In the genomic region with DNA sequence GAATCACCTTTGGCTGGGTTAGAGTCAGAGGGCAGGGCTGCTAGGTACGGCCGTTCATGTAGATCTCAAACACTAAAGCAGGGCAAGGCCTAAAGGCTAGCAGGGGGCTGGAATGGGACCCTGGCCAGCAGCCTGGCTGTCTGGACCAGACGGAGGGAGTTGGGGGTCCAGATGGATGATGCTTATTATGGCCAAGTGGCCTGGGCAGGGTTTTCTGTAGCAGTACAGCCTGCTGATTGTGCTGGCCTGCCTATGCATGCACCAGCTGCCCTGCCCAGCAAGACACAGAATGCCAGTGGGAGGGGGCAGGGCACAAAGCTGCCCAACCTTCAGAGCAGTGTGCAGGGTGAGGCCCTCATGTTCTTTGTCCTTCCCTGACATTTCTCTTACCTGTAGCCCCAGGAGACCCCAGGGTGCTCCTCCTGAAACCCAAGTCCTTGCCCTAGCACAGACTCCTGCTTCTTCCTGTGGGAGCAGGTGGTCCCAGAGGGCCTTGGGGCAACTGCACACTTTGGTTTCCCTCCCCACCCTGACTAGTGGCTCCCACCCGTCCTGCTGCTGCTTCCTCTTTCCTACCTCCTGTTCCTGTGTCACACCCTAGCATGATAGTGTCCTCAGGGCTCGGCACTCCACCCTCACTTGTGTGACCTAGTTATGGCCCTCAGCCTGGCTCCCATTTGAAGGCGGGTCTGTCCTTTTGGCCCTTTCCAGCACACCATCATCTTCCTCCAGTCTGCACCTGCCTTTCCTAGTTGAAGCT, we compare ENCODE assay signal across 7 mouse cellular contexts. TPM values are rescaled to one million over a fixed set of nuclear protein-coding genes. Genes with fewer than 3 reads are reported as not detected.
DNase-seq lines count a peak whose midpoint lies in the region; ATAC-seq and TF ChIP-seq lines count a peak whose summit lies in the region.

No protein-coding gene starts in this region.

- DNase-seq in G1E (ENCODE audit: low spot score), result peak; percentile 86
- no peak for DNase-seq in forebrain, embryonic 11.5 days (ENCODE audit: low spot score)
- no peak for DNase-seq in Muller cell, postnatal 12 days (ENCODE audit: inconsistent ontology term)
- no peak for DNase-seq in gastrocnemius, adult 8-10 months (ENCODE audit: low spot score in 2 of 2)

- 80% methylated on average over 6 of the region's 6 CpGs for whole genome bisulfite sequencing in forebrain, embryonic 11.5 days
- WGBS in intestine, embryonic 15.5 days, result 50% methylated on average over 6 of the region's 6 CpGs

- H3K27ac ChIP-seq in forebrain, embryonic 11.5 days (ENCODE audit: low read depth, low read length), result no peak overlapping the region
- H3K27ac ChIP-seq in intestine, embryonic 15.5 days, result peak overlapping the region; percentile 77

- no peaks in the 10 kb centered on the region for H3K9me3 ChIP-seq in G1E (replicated peaks)
- no peaks in the 10 kb centered on the region for H3K9me3 ChIP-seq in forebrain, embryonic 11.5 days (ENCODE audit: control insufficient read depth, low read length)
- no peaks in the 10 kb centered on the region for H3K9me3 ChIP-seq in intestine, embryonic 15.5 days

- TF ChIP-seq CTCF in C2C12 (IDR thresholded peaks at IDR 0.05; ENCODE audit: control insufficient read depth, insufficient read depth, insufficient read length) (no peak), G1E (IDR thresholded peaks at IDR 0.05; ENCODE audit: low read depth, low read length) (no peak)

- H3K79me3 ChIP-seq in C2C12 (ENCODE audit: low read depth), result peaks cover 13% of the 10 kb centered on the region

- no peaks in the 10 kb centered on the region for H3K27me3 ChIP-seq in C2C12 (ENCODE audit: control insufficient read depth, insufficient read depth, insufficient read length)
- H3K27me3 ChIP-seq in G1E (ENCODE audit: insufficient read depth, low read length), result no peaks in the 10 kb centered on the region
- H3K27me3 ChIP-seq in forebrain, embryonic 11.5 days (ENCODE audit: control insufficient read depth, insufficient read depth, low read length), result peaks cover 16% of the 10 kb centered on the region
- H3K27me3 ChIP-seq in intestine, embryonic 15.5 days (replicated peaks), result peaks cover 6% of the 10 kb centered on the region

- H3K4me2 ChIP-seq in forebrain, embryonic 11.5 days (ENCODE audit: low read depth, low read length, severe bottlenecking), result no peak overlapping the region
- peak overlapping the region; percentile 97 for H3K4me2 ChIP-seq in intestine, embryonic 15.5 days (replicated peaks)

- H3K36me3 ChIP-seq in C2C12 (ENCODE audit: control insufficient read depth, insufficient read depth), result peaks cover 16% of the 10 kb centered on the region
- H3K36me3 ChIP-seq in G1E (replicated peaks), result peaks cover 75% of the 10 kb centered on the region
- H3K36me3 ChIP-seq in forebrain, embryonic 11.5 days (ENCODE audit: control insufficient read depth, insufficient read depth, low read length), result no peaks in the 10 kb centered on the region; the same call in 1 of the 2 replicates
- H3K36me3 ChIP-seq in intestine, embryonic 15.5 days, result peaks cover 23% of the 10 kb centered on the region

- peak overlapping the region; percentile 21 for H3ac ChIP-seq in C2C12 (ENCODE audit: control insufficient read depth, insufficient read length, low read depth)

- peaks cover 64% of the 10 kb centered on the region for H3K79me2 ChIP-seq in C2C12 (ENCODE audit: control insufficient read depth, insufficient read depth)

- peak; percentile 41; the same call in 1 of the 2 replicates for ATAC-seq in G1E (ENCODE audit: extremely low read depth, insufficient number of reproducible peaks, low FRiP score, poor library complexity, severe bottlenecking)
- no peak for ATAC-seq in forebrain, embryonic 11.5 days (replicated peaks; ENCODE audit: low FRiP score)
- peak; percentile 32 for ATAC-seq in intestine, embryonic 15.5 days
- ATAC-seq in megakaryocyte progenitor cell, adult 5-6 weeks (replicated peaks; ENCODE audit: poor library complexity), result peak; percentile 41

- H3K4me1 ChIP-seq in G1E (ENCODE audit: insufficient read depth, low read depth, low read length), result peaks cover 95% of the 10 kb centered on the region
- H3K4me1 ChIP-seq in forebrain, embryonic 11.5 days (replicated peaks; ENCODE audit: control insufficient read depth, insufficient read depth, low read length), result peaks cover 19% of the 10 kb centered on the region
- H3K4me1 ChIP-seq in intestine, embryonic 15.5 days (replicated peaks), result peaks cover 47% of the 10 kb centered on the region

- H3K4me3 ChIP-seq in C2C12 (ENCODE audit: insufficient read depth, poor library complexity, severe bottlenecking), result no peak overlapping the region
- H3K4me3 ChIP-seq in G1E (ENCODE audit: low read depth, low read length), result peak overlapping the region; percentile 89
- no peak overlapping the region for H3K4me3 ChIP-seq in forebrain, embryonic 11.5 days (ENCODE audit: low read depth, low read length)
- H3K4me3 ChIP-seq in intestine, embryonic 15.5 days (replicated peaks), result peak overlapping the region; percentile 87

- peak overlapping the region; percentile 27; the same call in 1 of the 2 replicates for H3K9ac ChIP-seq in forebrain, embryonic 11.5 days (ENCODE audit: low read length)
- H3K9ac ChIP-seq in intestine, embryonic 15.5 days, result peak overlapping the region; percentile 81

TF ChIP-seq in C2C12, 6 proteins besides CTCF, POLR2A, EP300 and RAD21:
- TF ChIP-seq CEBPB (IDR thresholded peaks at IDR 0.05; ENCODE audit: low read depth) (no peak), MYOD1 (IDR thresholded peaks at IDR 0.05; ENCODE audit: control insufficient read depth, insufficient read length, low read depth) (no peak), FOSL1 (IDR thresholded peaks at IDR 0.05; ENCODE audit: insufficient read depth, low read length, poor library complexity, severe bottlenecking) (no peak), MAX (IDR thresholded peaks at IDR 0.05) (no peak), MYOG (IDR thresholded peaks at IDR 0.05; ENCODE audit: control insufficient read depth, extremely low read depth, insufficient read length) (no peak), USF1 (IDR thresholded peaks at IDR 0.05; ENCODE audit: low read depth) (no peak)
TF ChIP-seq in C2C12: peak in this region for 0.

RNA-seq across cellular contexts. Expression of a gene that starts 3.7 kb away (rescaled TPM):
- polyA plus RNA-seq in C2C12 (2012; fragmentation: generic; extraction: Trizol) (7.4 TPM), G1E (2012) (51.5 and 52.8 TPM in 2 replicates)
- total RNA-seq in G1E (2014; fragmentation: Nextera tagmentation) (13.6 and 22.0 TPM in 2 replicates), G1E (2017) (8.1 and 10.0 TPM in 2 replicates)
- polyA plus RNA-seq in forebrain, embryonic 11.5 days (2014; fragmentation: Nextera tagmentation; extraction: Ambion mirVana), result 4.6 and 7.3 TPM in 2 replicates
- 20.7 and 23.6 TPM in 2 replicates for polyA plus RNA-seq in intestine, embryonic 15.5 days (2015; fragmentation: Nextera tagmentation; extraction: Ambion mirVana)
- 7.9 and 13.3 TPM in 2 replicates for total RNA-seq in megakaryocyte progenitor cell, adult 5-6 weeks (2015)
- 7.6 and 9.2 TPM in 2 replicates for total RNA-seq in megakaryocyte progenitor cell, adult 5-6 weeks (2017)
- total RNA-seq in gastrocnemius, adult 8-10 months (2022), result 1 to 10 TPM; 2.0 to 5.3 (median 2.6) TPM

RNA-seq across cellular contexts. Expression of a gene that starts 6.2 kb away (rescaled TPM):
- polyA plus RNA-seq in C2C12 (2012; fragmentation: generic; extraction: Trizol), result 143 TPM
- 35.9 and 47.0 TPM in 2 replicates for total RNA-seq in G1E (2014; fragmentation: Nextera tagmentation)
- total RNA-seq in G1E (2017), result 100 and 107 TPM in 2 replicates
- polyA plus RNA-seq in G1E (2012), result 237 and 259 TPM in 2 replicates
- polyA plus RNA-seq in forebrain, embryonic 11.5 days (2014; fragmentation: Nextera tagmentation; extraction: Ambion mirVana), result 222 and 238 TPM in 2 replicates
- 200 and 212 TPM in 2 replicates for polyA plus RNA-seq in intestine, embryonic 15.5 days (2015; fragmentation: Nextera tagmentation; extraction: Ambion mirVana)
- 136 and 148 TPM in 2 replicates for total RNA-seq in megakaryocyte progenitor cell, adult 5-6 weeks (2015)
- 71.3 and 92.7 TPM in 2 replicates for total RNA-seq in megakaryocyte progenitor cell, adult 5-6 weeks (2017)
- total RNA-seq in gastrocnemius, adult 8-10 months (2022), result 10 to 100 TPM; 29.0 to 36.4 (median 31.2) TPM

RNA-seq across cellular contexts. Expression of a gene that starts 6.2 kb away (rescaled TPM):
- polyA plus RNA-seq in C2C12 (2012; fragmentation: generic; extraction: Trizol) (89.4 TPM), G1E (2012) (23.0 and 25.3 TPM in 2 replicates)
- total RNA-seq in G1E (2014; fragmentation: Nextera tagmentation) (39.5 and 50.3 TPM in 2 replicates), G1E (2017) (19.7 and 24.4 TPM in 2 replicates)
- 116 and 126 TPM in 2 replicates for polyA plus RNA-seq in forebrain, embryonic 11.5 days (2014; fragmentation: Nextera tagmentation; extraction: Ambion mirVana)
- polyA plus RNA-seq in intestine, embryonic 15.5 days (2015; fragmentation: Nextera tagmentation; extraction: Ambion mirVana), result 95.8 and 103 TPM in 2 replicates
- 28.3 and 34.4 TPM in 2 replicates for total RNA-seq in megakaryocyte progenitor cell, adult 5-6 weeks (2015)
- 36.5 and 42.4 TPM in 2 replicates for total RNA-seq in megakaryocyte progenitor cell, adult 5-6 weeks (2017)
- 10 to 100 TPM; 30.4 to 33.4 (median 31.3) TPM for total RNA-seq in gastrocnemius, adult 8-10 months (2022)

RNA-seq across cellular contexts. Expression of a gene that starts 10.8 kb away (rescaled TPM):
- polyA plus RNA-seq in C2C12 (2012; fragmentation: generic; extraction: Trizol) (28.5 TPM), G1E (2012) (7.8 and 10.0 TPM in 2 replicates)
- total RNA-seq in G1E (2014; fragmentation: Nextera tagmentation) (13.7 and 14.6 TPM in 2 replicates), G1E (2017) (15.5 and 17.1 TPM in 2 replicates)
- polyA plus RNA-seq in forebrain, embryonic 11.5 days (2014; fragmentation: Nextera tagmentation; extraction: Ambion mirVana), result 13.6 and 15.8 TPM in 2 replicates
- 22.8 and 23.2 TPM in 2 replicates for polyA plus RNA-seq in intestine, embryonic 15.5 days (2015; fragmentation: Nextera tagmentation; extraction: Ambion mirVana)
- 11.4 and 12.8 TPM in 2 replicates for total RNA-seq in megakaryocyte progenitor cell, adult 5-6 weeks (2015)
- total RNA-seq in megakaryocyte progenitor cell, adult 5-6 weeks (2017), result 9.6 and 9.8 TPM in 2 replicates
- total RNA-seq in gastrocnemius, adult 8-10 months (2022), result 10 to 100 TPM; 11.7 to 14.1 (median 13.1) TPM

RNA-seq across cellular contexts. Expression of a gene that starts 19.4 kb away (rescaled TPM):
- polyA plus RNA-seq in C2C12 (2012; fragmentation: generic; extraction: Trizol) (3.9 TPM), G1E (2012) (1.4 TPM in 1 of 2 replicates, not detected in the other)
- total RNA-seq in G1E (2014; fragmentation: Nextera tagmentation) (5.6 and 6.3 TPM in 2 replicates), G1E (2017) (2.6 and 4.2 TPM in 2 replicates)
- polyA plus RNA-seq in forebrain, embryonic 11.5 days (2014; fragmentation: Nextera tagmentation; extraction: Ambion mirVana), result 5.1 and 5.8 TPM in 2 replicates
- 4.3 and 5.5 TPM in 2 replicates for polyA plus RNA-seq in intestine, embryonic 15.5 days (2015; fragmentation: Nextera tagmentation; extraction: Ambion mirVana)
- total RNA-seq in megakaryocyte progenitor cell, adult 5-6 weeks (2015), result 3.9 and 5.0 TPM in 2 replicates
- total RNA-seq in megakaryocyte progenitor cell, adult 5-6 weeks (2017), result 3.2 and 3.8 TPM in 2 replicates
- 1 to 10 TPM in 2 of 4 experiments, under 1 TPM in 2; 0.54 to 1.8 (median 1.2) TPM for total RNA-seq in gastrocnemius, adult 8-10 months (2022)

Comparison
In these comparisons a context has a peak if more than half of its experiments do, and no peak if none do; other contexts are left out.
1. H3K4me3 ChIP-seq: peak in G1E (single experiment) and intestine, embryonic 15.5 days (single experiment); none in C2C12 (single experiment) and forebrain, embryonic 11.5 days (single experiment).